Mouse (Mus musculus) erythroblast, embryonic 14.5 days (primary cell): ENCODE results near the gene Mllt3.

ENCODE experiments used
- GATA1 ChIP-seq: IDR thresholded peaks from 2 replicates; pipeline ENCODE4 v1.6.1; 2012; ENCODE audit warnings: low read length, inconsistent platforms, mixed read lengths
- TAL1 ChIP-seq: IDR thresholded peaks from 3 replicates; pipeline ENCODE4 v1.6.1; 2012; ENCODE audit warnings: low read length, inconsistent platforms, mixed read lengths

GRCm38 (mm10) chr4:87820911-87821310 lies 212.3 kb downstream of the Mllt3 start:
- TF ChIP-seq TAL1 (no peak), GATA1 (no peak)
